In the genomic region with DNA sequence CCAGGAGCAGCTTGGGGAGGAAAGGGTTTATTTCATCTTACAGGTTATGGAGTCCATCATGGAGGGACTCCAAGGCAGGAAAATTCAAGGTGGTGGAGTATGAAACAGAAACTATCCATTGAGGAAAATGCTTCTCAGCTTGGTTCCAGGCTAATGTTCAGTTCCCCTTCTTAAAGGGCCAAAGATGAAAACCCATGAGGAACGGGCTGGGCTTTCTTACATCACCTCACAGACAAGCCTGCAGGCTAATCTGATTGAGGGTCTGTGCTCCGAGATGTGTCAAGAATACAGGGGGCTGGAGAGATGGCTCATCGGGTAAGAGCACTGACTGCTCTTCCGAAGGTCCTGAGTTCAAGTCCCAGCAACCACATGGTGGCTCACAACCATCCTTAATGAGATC, we compare ENCODE assay signal across 28 mouse cellular contexts.
"Had no signal": no experiment of that assay in that cellular context is flagged by ENCODE, and none has a peak within 500 bp of the region (broad histone marks: within the 10 kb centered on the region; RNA-seq: fewer than 3 reads in every experiment).

No protein-coding gene starts in this region.

- H3K9ac ChIP-seq: embryonic facial prominence, embryonic 12.5 days; embryonic facial prominence, embryonic 13.5 days; embryonic facial prominence, embryonic 15.5 days; forebrain, embryonic 12.5 days; forebrain, embryonic 13.5 days; forebrain, embryonic 15.5 days; forebrain, postnatal 0 days had no signal

- H3K4me3 ChIP-seq: embryonic facial prominence, embryonic 10.5 days; embryonic facial prominence, embryonic 12.5 days; embryonic facial prominence, embryonic 13.5 days; embryonic facial prominence, embryonic 15.5 days; erythroblast, embryonic 14.5 days; forebrain, embryonic 10.5 days; forebrain, embryonic 12.5 days; forebrain, embryonic 13.5 days; forebrain, embryonic 15.5 days; gastrocnemius, adult 2 months; heart, adult 2 months had no signal

- DNase-seq: cerebellum, adult 18-20 months; cerebellum, adult 2 months; cerebellum, adult 8-10 months; cerebellum, adult 9-10 months; cerebellum, adult 9-11 months; cerebellum, postnatal 10 days; cerebellum, postnatal 14 days; cerebellum, postnatal 25 days; embryo, embryonic 11 days; forebrain, postnatal 0 days; gastrocnemius, adult 2 months; gastrocnemius, postnatal 10 days; gastrocnemius, postnatal 14 days; gastrocnemius, postnatal 25 days; gastrocnemius, postnatal 36 days; heart, adult 18-20 months; heart, adult 2 months had no signal

- H3K4me2 ChIP-seq: embryonic facial prominence, embryonic 12.5 days; embryonic facial prominence, embryonic 13.5 days; embryonic facial prominence, embryonic 15.5 days; forebrain, embryonic 12.5 days; forebrain, embryonic 13.5 days; forebrain, embryonic 15.5 days had no signal

- H3K36me3 ChIP-seq: embryonic facial prominence, embryonic 10.5 days; embryonic facial prominence, embryonic 12.5 days; embryonic facial prominence, embryonic 13.5 days; embryonic facial prominence, embryonic 15.5 days; forebrain, embryonic 10.5 days; forebrain, embryonic 12.5 days; forebrain, embryonic 15.5 days had no signal

- H3K9me3 ChIP-seq: embryonic facial prominence, embryonic 10.5 days; embryonic facial prominence, embryonic 12.5 days; embryonic facial prominence, embryonic 13.5 days; embryonic facial prominence, embryonic 15.5 days; forebrain, embryonic 10.5 days; forebrain, embryonic 12.5 days; forebrain, embryonic 13.5 days; forebrain, embryonic 15.5 days had no signal

- H3K27ac ChIP-seq: embryonic facial prominence, embryonic 10.5 days; embryonic facial prominence, embryonic 12.5 days; embryonic facial prominence, embryonic 13.5 days; embryonic facial prominence, embryonic 15.5 days; forebrain, embryonic 10.5 days; forebrain, embryonic 12.5 days; forebrain, embryonic 13.5 days; forebrain, embryonic 15.5 days; gastrocnemius, adult 2 months; heart, adult 2 months had no signal

- ATAC-seq: forebrain, embryonic 13.5 days; forebrain, embryonic 14.5 days; forebrain, embryonic 15.5 days; forebrain, embryonic 16.5 days; forebrain, postnatal 0 days had no signal

- H3K27me3 ChIP-seq: forebrain, embryonic 13.5 days; forebrain, embryonic 15.5 days had no signal
